Mouse (Mus musculus): ENCODE data around the gene Trp53bp1.
A peak's percentile ranks its signal among the peaks of the same experiment; 100 is the strongest.

Trp53bp1 gene

DNA sequence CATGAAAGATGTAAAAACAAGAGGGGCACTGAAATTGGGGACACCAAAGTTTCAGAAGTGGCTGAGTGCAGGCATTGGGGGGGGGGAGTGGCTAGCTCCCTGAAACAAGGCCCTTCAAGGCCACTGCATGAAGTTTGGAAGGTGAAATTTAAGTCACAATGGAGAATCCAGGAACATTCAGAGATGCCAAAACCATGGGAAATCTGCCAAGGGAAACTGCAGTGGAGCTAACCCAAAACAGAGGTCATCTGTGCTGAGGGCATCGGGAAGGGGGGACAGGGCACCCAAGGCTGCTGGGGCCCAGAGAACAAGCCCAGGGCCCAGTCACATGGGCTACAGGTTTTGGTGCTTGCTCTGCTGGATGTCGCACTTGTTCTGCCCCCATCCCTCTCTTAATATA is 21.4 kb downstream of the Trp53bp1 start:
- DNase-seq (ENCODE audit: low read depth, low spot score): no peak

DNA sequence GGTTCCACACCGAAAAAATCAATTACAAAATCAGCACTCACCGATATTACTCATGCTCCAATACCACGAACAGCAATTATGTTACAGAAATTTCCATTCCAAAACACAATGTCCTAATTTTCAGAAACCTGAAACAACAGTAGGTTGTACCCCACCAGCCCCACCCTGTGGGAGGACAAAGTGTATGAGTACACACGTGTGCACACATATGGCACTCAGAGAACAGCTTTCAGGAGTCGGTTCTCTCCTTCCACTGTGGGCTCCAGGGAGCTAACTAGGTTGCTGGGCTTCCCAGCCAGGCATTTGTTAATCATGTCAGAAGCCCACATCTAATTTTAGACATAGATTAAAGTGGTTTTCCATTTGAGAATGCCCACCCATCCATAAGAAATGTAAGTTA is 27.1 kb downstream of the Trp53bp1 start:
- DNase-seq (ENCODE audit: low read depth, low spot score): no peak

DNA sequence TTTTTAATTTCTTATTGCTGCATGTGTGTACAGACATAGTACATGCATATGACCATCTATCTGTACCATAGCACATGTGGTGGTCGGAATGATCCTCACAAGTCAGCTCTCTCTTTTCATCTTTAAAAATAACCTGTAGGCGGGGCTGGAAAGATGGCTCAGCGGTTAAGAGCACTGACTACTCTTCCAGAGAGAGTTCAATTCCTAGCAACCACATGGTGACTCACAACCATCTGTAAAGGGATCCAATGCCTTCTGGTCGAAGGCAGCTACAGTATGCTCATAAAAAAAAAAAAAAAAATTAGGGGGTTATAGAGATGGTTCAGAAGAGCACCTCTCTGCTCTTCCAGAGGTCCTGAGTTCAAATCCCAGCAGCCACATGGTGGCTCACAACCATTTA is 31.8 kb downstream of the Trp53bp1 start:
- no peak for DNase-seq (ENCODE audit: low read depth, low spot score)

DNA sequence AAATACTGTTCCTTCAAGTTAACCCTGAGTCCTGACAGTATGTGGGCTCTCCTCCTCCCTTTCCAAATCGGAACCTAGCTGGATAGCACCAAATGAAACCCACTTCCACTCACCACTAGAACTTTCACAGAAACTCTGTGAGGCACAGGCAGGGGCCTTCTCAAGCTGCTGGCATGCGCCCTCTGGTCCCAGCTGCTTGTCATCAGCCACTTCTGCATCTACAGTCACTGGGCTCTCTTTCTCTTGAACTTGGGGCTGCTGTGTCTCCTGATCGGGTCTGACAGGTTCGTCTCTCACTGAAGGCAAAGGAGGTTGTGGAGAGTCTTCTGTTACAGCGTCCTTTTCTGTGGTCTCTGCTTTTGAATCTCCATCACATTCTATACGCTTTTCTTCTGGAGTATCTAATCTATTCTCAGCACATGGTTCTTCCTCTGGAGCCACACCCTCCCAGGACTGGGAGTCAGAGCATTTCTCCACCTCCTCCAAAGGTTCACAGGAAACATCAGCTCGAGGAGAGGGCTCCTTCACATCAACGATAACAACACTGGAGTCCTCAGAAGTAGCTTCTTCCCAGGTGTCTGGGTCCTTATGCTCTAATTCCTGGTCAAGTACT is 35.6 kb downstream of the Trp53bp1 start:
- no peak for DNase-seq (ENCODE audit: low read depth, low spot score)

DNA sequence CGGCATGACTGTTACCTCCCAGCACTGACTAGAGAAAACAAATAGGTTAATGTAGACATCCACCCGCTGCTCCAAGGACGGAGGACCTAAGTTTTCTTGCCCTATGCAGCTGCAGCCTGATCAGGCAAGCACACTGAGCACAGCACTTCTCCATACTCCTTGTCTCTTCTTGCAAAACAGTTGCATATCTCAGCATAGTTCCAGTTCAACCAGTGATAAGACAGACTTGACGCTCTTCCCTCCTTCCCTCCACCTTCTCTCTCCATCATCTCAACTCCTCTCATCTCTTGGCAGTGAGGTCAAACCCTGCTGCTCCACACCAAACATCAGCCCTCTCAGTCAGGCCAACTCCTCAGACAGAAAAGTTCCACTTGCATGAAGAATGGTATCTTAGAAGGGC is 43.1 kb downstream of the Trp53bp1 start:
- DNase-seq (ENCODE audit: low read depth, low spot score): no peak

DNA sequence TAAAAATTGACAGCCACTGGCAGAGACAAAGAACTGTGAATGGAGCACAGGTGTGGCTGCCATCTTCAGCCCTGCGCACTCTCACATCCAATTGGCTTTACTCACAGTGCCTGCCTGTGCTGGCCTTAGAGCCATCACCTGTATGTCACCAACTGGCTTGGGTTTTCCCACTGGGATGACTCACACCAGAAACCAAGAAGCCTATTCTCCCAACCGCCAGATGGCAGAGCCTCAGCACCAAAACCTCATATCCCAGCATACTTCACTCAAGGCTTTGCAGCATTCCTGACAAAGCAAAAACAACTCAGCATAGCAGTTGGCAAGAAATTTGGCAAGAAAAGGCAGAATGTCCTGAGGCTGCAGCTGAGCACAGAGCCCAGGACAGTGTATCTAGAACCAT is 48.2 kb downstream of the Trp53bp1 start:
- DNase-seq (ENCODE audit: low read depth, low spot score): no peak

DNA sequence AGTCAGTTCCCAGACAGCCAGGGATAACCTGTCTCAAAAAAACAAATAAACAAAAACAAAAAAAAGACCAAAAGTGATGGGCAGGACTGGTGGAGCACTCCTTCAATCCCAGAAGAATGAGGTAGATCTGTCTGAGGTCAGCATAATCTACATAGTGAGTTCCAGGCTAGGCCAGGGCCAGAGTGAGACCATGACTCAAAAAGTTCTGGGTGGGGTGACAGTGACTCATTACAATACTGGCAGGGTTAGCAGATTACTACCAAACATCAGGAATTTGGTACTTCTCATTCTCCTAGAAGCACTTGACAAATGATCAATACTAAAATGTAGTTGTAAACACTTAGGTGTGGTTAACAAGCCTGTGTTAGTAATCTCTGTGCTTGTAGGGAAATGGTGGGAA is 51.2 kb downstream of the Trp53bp1 start:
- DNase-seq (ENCODE audit: low read depth, low spot score): no peak

DNA sequence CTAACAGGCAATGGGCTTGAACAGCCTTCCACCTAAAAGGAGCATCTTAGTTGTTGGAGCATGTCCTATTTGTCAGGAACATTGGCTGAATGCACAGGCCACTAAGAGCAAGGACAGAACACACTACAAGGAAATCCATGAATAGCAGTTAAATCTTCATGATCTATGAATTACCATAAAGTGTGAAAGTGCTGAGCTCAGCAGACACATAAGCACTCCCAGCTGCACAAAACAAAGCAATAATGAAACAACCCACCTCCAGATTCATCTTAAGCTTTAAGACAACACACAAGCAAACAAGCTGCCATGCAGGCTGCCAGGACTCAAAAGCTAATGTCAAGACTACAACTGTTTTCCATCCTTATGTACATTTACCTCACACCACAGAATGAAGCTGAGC is 52.0 kb downstream of the Trp53bp1 start:
- DNase-seq (ENCODE audit: low read depth, low spot score): no peak

DNA sequence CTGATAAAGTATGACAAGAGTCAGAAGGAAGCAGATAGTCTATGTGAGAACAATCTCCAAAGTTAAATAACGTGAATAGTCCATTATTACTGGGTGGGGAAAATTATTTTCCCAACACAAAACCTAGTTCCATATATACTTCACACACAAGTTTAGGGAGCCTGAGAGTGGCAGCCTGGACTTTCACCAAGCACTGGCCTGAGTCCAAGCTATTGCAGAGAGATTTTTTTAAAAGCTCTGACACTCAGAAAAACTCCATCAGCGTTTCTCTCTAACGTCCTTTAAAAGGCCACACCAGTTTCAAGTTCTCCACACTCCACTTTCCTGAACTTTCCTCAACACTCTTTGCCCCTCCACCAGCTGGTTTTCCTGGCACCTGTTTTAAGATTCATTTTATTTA is 56.7 kb downstream of the Trp53bp1 start:
- DNase-seq (ENCODE audit: low read depth, low spot score): no peak

DNA sequence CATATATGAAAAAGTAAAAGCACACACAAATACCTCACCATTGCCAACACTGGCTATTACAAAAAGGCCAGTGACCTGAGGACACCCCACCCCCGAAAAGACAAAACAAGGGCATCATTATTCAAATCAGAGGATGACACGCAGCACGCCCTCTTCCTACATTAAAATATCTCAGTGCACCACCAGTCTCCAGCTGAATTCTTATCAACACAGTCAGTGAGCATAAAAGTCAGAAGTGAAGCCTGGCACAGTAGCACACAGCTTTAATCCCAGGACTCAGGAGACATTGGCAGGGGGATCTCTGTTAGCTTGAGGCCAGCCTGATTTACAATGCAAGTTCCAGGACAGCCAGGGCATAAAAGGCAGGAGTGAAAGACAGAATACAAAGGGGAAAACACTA is 64.7 kb downstream of the Trp53bp1 start:
- DNase-seq (ENCODE audit: low read depth, low spot score): no peak

DNA sequence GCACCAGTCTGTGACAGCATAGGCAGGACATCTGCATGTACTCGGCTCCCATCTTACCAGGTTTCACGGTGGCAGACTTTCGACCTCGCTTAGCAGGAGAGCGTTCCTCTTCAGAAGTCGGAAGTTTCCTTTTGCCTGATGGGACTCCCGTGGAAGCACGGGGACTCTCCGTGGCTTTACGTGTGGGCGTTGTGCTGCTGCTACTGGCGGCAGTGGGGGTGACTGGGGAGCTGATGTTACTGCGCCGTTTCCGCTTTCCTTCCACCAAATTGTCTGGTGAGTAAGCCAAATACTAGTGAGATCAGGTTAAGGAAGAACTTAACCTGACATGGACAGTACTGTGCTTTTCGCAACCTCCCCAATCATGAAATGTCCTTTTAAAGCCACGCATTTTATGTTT is 66.9 kb downstream of the Trp53bp1 start:
- no peak for DNase-seq (ENCODE audit: low read depth, low spot score)

DNA sequence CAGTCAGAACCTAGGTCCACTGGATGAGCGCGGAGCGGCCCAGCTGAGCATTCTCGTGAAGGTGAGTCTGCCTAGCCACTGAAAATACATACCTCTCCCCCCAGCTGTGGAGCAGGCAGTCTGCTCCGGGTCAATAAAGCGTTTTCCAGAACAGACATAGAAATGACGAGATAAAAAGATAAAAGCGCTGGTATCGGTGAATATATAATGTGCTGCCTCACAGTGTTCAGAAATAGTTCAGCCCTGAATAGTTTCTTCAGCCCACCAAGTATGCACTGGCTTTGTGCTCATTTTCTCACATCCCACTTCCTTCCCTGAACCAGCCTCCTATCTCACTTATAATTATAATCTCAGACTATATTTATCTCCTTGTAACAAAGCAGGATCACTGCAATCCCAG is 75.7 kb downstream of the Trp53bp1 start:
- no peak for DNase-seq (ENCODE audit: low read depth, low spot score)

DNA sequence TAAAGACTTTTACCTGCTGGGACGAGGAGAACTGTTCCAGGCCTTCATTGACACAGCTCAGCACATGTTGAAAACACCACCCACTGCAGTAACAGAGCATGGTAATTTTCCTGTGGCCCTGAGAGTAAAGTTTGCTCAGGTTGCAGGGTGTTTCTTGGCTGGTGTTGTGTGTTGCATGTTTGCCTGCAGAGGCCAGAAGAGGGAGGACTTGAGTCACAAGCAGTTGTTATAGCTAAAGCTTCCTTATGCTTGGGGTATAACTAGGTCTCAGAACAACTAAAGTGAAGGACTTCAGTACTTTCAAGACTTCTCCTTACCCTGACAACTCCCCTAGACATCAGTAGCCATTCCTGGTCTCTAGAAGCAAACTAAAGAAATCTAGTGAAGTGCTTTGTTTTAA is 82.7 kb downstream of the Trp53bp1 start:
- peak; percentile 15 for DNase-seq (ENCODE audit: low read depth, low spot score)

DNA sequence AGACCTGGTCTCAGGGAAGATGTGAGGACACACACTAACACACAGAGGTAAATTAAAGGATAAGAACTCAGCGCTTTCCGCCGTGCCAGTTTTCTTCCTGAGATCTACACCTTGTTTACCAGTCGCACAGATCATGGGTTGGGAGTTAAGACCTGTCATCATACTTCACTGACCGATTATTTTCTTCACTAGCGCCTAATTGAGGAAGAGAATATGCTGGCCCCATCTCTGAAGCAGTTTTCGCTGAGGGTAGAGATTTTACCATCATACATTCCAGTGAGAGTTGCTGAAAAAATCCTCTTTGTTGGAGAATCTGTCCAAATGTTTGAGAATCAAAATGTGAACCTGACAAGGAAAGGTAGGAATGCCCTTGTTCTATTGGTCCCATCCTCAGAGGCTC is 87.1 kb downstream of the Trp53bp1 start:
- DNase-seq (ENCODE audit: low read depth, low spot score): no peak

DNA sequence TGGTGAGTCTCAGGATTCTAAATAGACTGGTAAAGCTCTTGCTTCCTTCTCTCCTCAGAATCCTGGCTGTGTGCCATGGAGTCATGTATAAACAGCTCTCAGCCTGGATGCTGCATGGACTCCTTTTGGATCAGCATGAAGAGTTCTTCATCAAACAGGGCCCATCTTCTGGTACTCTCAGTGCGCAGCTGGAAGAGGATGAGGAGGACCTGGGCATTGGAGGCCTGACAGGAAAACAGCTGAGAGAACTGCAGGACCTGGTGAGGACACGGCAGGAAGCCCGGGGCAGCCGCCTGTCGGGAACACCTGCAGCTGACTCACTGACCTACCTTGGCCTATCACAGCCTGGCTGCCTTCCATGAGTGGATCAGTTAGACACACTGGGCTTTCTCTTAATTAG is 87.8 kb downstream of the Trp53bp1 start:
- DNase-seq (ENCODE audit: low read depth, low spot score): no peak

DNA sequence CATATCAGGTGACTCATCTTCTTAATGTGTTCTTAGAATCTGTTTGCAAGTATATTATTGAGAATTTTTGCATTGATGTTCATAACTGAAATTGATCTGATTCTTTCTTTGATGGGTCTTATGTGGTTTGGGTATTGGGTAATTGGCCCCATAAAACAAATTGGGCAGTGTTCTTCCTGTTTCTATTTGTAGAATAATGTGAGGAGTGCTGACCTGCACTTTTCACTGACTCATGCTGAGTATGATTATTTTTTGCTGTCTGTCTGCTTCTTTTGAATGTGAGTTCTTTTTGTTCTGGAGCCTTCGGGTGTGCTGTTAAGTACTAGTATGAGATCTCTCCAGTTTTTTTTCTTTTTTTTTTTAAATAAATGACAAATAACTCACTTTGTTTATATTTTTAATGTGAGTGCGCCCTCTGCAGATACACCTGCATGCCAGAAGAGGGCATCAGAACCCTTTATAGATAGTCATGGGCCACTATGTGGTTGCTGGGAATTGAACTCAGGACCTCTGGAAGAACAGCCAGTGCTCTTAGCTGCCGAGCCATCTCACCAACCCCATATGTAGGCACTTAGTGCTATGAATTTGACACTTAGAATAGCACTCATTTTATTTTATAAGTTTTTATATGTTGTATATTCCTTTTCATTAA is 92.3 kb downstream of the Trp53bp1 start:
- peak; percentile 23 for DNase-seq (ENCODE audit: low read depth, low spot score)

DNA sequence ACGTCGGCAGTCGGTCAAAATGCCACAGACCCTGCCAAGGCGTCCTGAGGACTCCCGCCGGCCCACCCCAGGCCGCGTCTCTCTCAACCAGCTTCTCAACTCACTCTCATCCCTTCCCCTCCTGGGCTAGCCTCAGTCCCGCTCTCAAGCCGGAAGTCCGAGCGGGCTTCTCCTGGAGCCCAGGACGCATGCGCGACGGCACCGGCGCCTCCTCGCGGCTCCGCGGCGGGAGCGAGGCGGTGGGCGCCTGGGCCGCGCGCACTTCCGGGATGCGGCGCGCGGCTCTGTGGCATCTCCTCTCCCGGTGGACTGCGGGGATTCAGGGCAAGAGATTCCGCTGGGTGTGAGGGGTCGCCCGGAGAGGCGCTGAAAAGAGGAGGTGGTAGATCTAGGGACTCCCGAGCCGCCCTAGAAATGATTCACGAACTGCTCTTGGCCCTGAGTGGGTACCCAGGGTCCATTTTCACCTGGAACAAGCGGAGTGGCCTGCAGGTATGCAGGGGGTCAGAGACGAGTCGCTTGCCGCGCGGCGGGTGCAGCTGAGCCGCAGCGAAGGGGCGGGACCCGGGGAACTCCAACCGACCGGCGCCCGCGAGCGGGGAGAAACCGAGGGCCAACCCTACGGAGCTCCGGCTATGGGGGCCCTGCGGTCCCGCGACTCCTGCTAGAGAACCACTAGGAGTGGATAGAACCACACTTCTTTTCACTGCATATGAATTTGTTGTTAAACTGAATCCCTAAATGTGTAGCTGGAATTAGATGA is 100.0 kb downstream of the Trp53bp1 start, which contains the start of gene Zscan29:
Gene Zscan29 (minus strand): TSS at position 146 of the 763 bp plus-strand sequence.
- peak; percentile 94 for DNase-seq (ENCODE audit: low read depth, low spot score)

DNA sequence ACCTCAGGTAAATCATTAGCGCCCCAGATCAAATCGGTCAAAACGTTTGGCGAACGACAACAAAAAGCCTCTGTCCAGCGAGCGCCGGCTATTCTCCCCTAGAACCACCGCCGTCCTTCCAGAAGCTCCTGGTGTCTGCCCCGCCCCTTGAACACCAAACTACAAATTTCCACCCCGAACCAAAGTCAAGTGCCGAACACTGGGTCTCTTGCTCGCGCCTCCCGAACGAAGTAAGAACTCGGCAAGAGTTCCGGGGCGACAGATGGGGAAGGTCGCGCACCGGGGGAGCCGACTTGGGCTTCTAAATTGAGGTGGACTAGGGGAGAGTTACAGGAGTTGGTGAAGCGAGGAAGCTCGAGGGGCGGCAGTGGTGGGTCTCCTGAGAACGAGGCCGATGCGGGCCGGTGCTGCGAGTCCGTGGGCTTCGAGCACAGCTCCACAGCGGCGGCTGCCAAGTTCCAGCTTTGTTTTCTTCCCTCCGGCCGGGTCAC is 100.7 kb downstream of the Trp53bp1 start, which contains the start of gene Tubgcp4:
Gene Tubgcp4 (plus strand): TSS at position 174 of the 491 bp plus-strand sequence.
- peak; percentile 59 for DNase-seq (ENCODE audit: low read depth, low spot score)

DNA sequence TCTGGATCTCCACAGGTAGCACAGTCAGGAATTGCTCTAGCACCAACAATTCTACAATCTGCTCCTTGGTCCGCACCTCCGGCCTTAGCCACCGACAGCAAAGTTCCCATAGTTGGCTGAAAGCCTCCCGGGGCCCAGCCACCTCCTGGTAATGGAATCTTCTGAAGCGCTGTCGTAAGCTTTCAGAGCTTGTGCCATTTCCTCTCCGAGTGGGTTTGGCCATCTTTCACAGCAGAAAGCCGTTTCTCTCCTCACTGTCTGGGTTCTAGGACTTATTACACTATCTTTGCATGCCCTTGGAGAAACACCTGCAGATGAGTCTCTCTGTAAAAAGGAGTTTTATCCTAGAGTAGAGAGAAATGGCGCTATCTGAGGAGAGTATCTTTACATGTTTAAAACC is 101.3 kb downstream of the Trp53bp1 start:
- peak; percentile 51 for DNase-seq (ENCODE audit: low read depth, low spot score)

DNA sequence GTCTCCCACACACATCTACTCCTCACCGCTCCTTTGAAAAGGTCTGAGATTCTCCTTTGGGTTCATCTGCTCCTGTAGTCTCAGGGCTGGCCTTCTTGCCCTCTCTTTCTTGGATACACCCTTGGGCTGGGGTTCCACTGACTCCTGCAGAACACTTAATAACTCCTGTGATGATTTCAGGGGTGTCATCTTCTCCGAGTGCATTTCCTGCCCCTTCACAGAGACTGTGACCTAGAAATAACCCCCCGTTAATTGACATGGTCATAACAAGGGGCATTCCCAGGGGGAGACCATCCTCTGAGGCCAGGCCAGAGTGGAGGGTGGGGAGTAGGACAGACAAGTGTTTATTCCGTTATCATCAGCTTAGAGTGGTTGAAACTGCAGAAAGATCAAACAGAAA is 102.0 kb downstream of the Trp53bp1 start:
- DNase-seq (ENCODE audit: low read depth, low spot score): peak; percentile 10

DNA sequence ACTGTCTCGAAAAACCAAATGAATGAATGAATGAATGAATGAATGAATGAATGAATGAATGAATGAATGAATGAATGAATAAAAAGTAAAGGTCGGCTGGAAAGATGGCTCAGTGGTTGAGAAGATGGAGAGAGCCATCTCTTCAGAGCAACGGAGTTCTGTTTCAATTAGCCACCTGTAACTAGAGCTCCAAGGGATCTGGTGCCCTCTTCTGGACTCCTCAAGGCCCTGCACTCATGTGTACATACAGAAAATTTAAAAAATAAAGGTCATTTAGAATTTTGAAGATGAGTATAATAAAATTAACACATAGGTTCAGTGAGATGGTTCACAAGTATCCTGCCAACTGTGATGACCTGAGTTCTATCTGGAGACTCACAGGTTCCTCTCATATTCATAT is 118.1 kb downstream of the Trp53bp1 start:
- DNase-seq (ENCODE audit: low read depth, low spot score): peak; percentile 41

DNA sequence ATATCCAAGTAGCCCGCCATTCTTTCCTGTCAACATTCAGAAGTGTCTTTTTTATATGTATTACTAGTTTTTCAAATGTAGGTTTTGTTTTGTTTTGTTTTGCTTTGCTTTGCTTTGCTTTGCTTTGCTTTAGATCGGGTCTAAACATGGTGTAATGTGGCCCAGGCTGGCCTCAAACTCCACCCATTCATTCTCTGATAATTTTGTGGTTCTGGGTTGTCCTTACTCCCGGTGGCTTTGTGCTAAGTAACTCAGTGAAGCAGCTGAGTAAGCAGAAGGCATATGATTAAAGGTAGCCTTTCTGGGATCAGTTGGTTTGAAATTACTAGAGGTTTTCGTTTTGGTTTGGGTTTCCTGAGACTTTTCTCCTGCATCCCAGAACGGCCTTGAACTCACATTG is 121.5 kb downstream of the Trp53bp1 start:
- DNase-seq (ENCODE audit: low read depth, low spot score): no peak

Data from CD4-positive, CD25-positive, alpha-beta regulatory T cell, adult 2 months (primary cell).